Mouse (Mus musculus): ENCODE data around the gene Lmx1b. TPM values are rescaled to one million over a fixed set of nuclear protein-coding genes. Genes with fewer than 3 reads are reported as not detected.

Lmx1b gene
- total and polyA plus RNA-seq, 3 experiments, result not detected

- Histone ChIP-seq H3K4me3 (replicated peaks in 1 of 3; ENCODE audit: low read depth in 2 of 3, low read length in 2 of 3, poor library complexity in 1 of 3) (no peak overlapping the region), H3K36me3 (replicated peaks in 1 of 2; ENCODE audit: control insufficient read depth in 1 of 2, insufficient read depth in 1 of 2, low read length in 1 of 2) (no peaks in the 10 kb centered on the region), H3K4me1 (ENCODE audit: control insufficient read depth in 1 of 2, insufficient read depth in 2 of 2) (no peaks in the 10 kb centered on the region), H3K4me2 (ENCODE audit: insufficient read depth, low read depth, poor library complexity, severe bottlenecking) (no peak overlapping the region), H3K9me3 (replicated peaks; ENCODE audit: low read length) (peaks cover 41% of the 10 kb centered on the region), H3K79me2 (replicated peaks; ENCODE audit: control insufficient read depth, extremely low read depth, insufficient read depth, poor library complexity, severe bottlenecking) (no peaks in the 10 kb centered on the region), H3K9ac (ENCODE audit: insufficient read depth, low read depth) (no peak overlapping the region), H3K27me3 (replicated peaks) (peaks cover 55% of the 10 kb centered on the region), H3K27ac (ENCODE audit: insufficient read depth, low read depth) (no peak overlapping the region)
- dilution Hi-C loops (cut with MboI; ENCODE audit: extremely low pct_ligation_motif_present, extremely low pct_unique_long_range_greater_than_20kb, low sequenced_read_pairs), result no loop called here
- in situ Hi-C loops (cut with MboI; ENCODE audit: low pct_ligation_motif_present, low pct_unique_long_range_greater_than_20kb, low sequenced_read_pairs), result no loop called here
- no peak for DNase-seq (ENCODE audit: extremely low read depth)
- TF ChIP-seq E2F4 (IDR thresholded peaks at IDR 0.05; ENCODE audit: insufficient replicate concordance, low read depth, low read length) (no peak), EP300 (IDR thresholded peaks at IDR 0.05; ENCODE audit: low read length) (no peak), CTCF (conservative IDR thresholded peaks at IDR 0.05 in 1 of 2, IDR thresholded peaks at IDR 0.05 in 1 of 2; ENCODE audit: low read depth in 2 of 2, low read length in 2 of 2) (no peak), MAFK (IDR thresholded peaks at IDR 0.05; ENCODE audit: insufficient replicate concordance, low read length) (no peak)
Measured at GRCm38 (mm10) chr2:33639301-33640170, 775 bp downstream of the Lmx1b start.

DNA sequence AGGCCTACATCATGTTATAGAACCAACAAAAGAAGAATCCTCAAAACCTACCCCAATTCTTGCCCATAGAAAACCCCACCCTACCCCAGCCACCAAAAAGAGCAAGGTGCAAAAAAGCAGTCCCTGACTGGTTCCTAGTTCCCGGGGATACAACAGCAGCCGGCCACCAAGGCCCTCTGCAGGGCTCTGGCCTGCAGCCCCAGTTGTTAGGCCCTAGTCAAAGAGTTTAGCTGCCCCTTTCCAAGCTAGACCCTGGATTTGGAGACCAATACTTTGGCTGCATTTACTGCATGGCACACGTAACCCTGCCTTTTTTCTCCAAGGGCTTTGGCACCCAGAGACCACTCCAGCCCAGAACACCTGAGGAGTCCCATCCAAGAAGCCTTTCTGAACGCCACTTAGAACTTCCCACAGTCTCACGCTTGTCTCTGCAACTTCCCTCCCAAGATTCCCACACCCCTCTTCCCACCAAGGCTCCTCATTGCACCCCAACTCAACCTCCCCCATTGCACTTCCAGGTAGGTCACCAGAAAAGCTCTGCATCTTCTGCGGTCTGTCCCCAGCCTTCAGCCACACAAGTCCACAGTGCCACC, 2.1 kb downstream of the Lmx1b start:
- Histone ChIP-seq H3K36me3 (replicated peaks in 1 of 2; ENCODE audit: control insufficient read depth in 1 of 2, insufficient read depth in 1 of 2, low read length in 1 of 2) (no peaks in the 10 kb centered on the region), H3K27me3 (replicated peaks) (peaks cover 59% of the 10 kb centered on the region), H3K4me3 (replicated peaks in 1 of 3; ENCODE audit: low read depth in 2 of 3, low read length in 2 of 3, poor library complexity in 1 of 3) (no peak overlapping the region), H3K9ac (ENCODE audit: insufficient read depth, low read depth) (no peak overlapping the region), H3K4me1 (ENCODE audit: control insufficient read depth in 1 of 2, insufficient read depth in 2 of 2) (no peaks in the 10 kb centered on the region), H3K4me2 (ENCODE audit: insufficient read depth, low read depth, poor library complexity, severe bottlenecking) (no peak overlapping the region), H3K27ac (ENCODE audit: insufficient read depth, low read depth) (no peak overlapping the region), H3K9me3 (replicated peaks; ENCODE audit: low read length) (peaks cover 38% of the 10 kb centered on the region), H3K79me2 (replicated peaks; ENCODE audit: control insufficient read depth, extremely low read depth, insufficient read depth, poor library complexity, severe bottlenecking) (no peaks in the 10 kb centered on the region)
- no peak for DNase-seq (ENCODE audit: extremely low read depth)
- in situ Hi-C loops (cut with MboI; ENCODE audit: low pct_ligation_motif_present, low pct_unique_long_range_greater_than_20kb, low sequenced_read_pairs), result no loop called here
- TF ChIP-seq JUN (IDR thresholded peaks at IDR 0.05; ENCODE audit: insufficient read depth, low read depth, low read length) (no peak), POLR2AphosphoS2 (IDR thresholded peaks at IDR 0.05; ENCODE audit: low read depth, low read length) (no peak), ZMIZ1 (IDR thresholded peaks at IDR 0.05; ENCODE audit: low read depth, low read length) (no peak), JUND (conservative IDR thresholded peaks at IDR 0.05; ENCODE audit: low read depth, low read length) (no peak), TCF12 (IDR thresholded peaks at IDR 0.05; ENCODE audit: low read depth, low read length) (no peak), MYC (IDR thresholded peaks at IDR 0.05; ENCODE audit: low read depth, low read length) (no peak), NELFE (IDR thresholded peaks at IDR 0.05; ENCODE audit: low read depth, low read length) (no peak), EP300 (IDR thresholded peaks at IDR 0.05; ENCODE audit: low read length) (no peak), HCFC1 (IDR thresholded peaks at IDR 0.05; ENCODE audit: low read depth, low read length) (no peak)
- dilution Hi-C loops (cut with MboI; ENCODE audit: extremely low pct_ligation_motif_present, extremely low pct_unique_long_range_greater_than_20kb, low sequenced_read_pairs), result no loop called here
